Mouse (Mus musculus) adrenal gland, postnatal 36 days (tissue): ENCODE data around the gene Palld. TPM values are rescaled to one million over a fixed set of nuclear protein-coding genes. Genes with fewer than 3 reads are reported as not detected.

Source experiments
- DNase-seq, 2 experiments: peaks; one replicate each; pipeline ENCODE4 v3.0.0; 2021; ENCODE audit warnings: mixed read lengths in 1 of 2
- total RNA-seq, 2 experiments: library from RNA; stranded (reverse); gene quantifications; 2 replicates each; pipeline ENCODE4 v1.2.3; 2021

The Palld gene
- total RNA-seq, 2 experiments from 2014 or later, result 33.2 to 46.8 TPM

DNA sequence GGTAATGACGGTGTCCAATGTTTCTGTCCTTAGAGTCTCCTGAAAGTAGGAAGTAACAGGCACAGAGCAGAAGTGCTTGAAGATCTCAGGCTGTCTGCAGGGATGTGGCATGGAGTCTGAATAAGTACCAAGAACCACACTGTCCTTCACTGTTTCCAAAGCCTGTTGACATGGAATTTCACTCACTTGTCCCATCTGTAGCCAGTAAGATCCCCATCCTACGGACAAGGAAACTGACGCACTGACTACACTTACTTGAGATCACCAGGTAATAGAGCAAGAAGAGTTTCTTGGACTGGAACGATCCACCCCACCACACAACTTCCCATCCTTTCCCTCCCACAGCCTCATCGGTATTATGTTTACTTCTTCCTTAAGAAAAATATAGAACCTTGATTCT, 128.3 kb downstream of the Palld start:
- DNase-seq, result no peak

DNA sequence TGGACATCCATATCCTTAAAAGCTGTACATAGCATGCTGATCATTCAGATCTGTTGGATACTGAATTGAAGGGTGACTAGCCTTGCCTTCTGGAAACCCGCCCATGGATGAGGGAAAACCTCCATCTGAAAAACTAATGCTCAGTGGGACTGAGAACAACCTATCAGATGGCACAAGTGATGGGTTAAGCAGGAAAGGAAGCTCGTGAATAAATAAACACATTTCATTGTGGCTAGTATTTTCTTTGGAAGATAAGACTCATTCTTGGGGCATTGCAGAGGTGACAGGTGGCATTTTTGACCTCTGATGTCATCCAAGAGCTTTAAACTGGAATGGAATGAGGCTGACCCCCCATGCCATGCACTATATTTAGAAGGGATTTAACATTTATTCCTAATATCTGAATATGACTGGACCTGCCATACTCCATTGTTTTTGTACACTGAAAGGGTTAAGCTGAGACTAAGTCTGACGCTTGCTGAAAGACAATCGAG, 128.8 kb downstream of the Palld start:
- no peak for DNase-seq

DNA sequence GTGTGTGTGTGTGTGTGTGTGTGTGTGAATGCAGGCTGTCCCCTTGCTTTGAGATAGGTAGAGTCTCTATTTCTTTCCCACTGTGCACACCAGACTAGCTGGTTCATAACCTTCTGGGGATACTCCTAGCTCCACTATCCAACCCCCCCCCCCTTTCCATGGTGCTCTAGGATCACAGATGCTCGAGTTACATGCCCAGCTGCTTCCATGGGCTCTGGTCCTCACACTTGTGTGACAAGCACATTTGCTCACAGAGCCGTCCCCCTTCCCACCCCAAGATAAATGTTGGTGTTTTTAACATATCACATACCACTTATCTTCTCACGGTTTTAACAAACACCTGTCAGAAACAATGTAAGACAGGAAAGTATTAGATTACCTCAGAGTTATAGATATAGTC, 131.2 kb downstream of the Palld start:
- DNase-seq, result no peak

DNA sequence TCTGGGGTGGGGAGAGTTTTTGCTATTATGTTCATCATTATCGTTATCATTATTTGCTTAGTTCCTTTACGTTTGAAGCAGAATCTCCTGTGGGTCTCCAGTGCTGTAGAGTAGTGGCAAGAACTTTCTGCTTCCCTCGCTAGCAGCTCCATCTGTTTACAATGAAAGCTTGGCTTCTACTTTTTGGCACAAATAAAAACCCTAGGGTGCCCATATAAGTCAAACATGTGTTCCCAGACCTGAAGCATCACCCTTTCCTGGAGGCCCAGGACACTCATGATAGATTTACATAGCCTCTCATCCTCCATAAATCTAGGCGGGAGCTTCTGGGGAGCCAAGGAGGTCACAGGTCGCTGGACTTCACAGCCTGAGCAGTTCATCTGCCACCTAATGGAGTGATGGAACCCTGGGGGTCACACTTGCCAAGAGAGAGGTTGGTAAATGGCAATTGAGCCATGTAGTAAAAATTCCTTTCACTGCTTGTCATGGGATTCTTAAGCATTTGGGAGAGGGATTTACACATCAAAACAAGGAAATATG, 133.1 kb downstream of the Palld start:
- DNase-seq, result no peak

DNA sequence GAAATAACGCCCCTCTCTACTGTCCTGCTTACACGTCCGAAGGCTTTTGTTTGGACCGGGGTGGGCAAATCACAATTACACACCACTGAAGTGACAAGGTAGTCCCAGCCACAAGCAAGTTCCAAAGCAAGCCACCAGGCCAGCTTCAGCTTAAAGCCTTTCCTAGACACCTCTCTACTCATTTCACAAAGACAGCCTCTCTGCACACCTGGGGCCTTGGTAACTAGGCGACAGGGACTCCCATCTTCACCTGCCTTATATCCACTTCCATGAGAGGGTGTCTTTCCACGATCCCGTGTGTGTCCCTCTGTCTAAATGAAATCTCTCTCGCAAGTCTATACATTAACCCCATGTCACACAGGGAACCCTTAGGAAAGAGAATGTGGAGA, 142.3 kb downstream of the Palld start:
- DNase-seq, result no peak

DNA sequence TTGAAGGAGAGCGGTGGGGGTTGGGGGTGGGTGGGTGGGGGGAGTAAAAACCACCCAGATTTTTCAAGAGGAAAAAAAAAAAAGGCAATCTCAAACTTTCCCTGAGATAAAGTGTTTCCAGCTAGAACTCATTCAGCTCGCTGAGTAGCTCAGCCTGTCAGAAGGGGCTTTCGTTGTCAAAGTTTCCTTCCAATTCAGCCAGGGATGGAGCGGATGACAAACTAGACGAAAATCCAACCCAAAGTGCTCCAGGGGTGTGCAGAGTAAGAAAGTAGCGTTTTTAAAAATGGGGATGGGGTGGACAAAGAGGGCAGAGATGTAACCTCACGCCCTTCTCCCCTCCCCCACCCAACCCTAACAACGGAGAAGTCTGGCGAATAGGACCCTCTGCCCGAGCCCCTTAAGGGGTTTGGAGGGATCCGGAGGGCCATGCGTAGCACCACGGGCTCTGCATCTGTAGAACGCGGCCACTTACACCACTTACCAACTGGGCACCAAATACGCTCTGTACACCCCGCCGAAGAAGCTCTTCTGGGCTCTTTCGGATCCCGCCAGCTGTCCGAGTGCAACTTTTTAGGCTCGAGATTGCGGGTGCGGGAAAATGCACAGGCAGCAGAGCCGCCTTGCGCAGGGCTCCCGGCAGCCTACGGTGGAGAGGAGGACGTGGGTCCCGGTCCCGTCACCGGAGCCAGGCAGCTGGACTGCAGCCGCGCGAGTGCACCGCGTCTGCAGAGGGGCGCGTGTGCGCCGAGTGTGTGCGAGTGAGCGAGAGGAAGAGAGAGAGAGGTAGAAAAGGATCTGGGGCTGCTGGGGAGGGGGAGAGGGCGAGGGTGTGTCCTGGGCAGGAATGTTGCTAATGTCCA, 142.9 kb downstream of the Palld start:
- peak; percentile 37 to 53 for DNase-seq

DNA sequence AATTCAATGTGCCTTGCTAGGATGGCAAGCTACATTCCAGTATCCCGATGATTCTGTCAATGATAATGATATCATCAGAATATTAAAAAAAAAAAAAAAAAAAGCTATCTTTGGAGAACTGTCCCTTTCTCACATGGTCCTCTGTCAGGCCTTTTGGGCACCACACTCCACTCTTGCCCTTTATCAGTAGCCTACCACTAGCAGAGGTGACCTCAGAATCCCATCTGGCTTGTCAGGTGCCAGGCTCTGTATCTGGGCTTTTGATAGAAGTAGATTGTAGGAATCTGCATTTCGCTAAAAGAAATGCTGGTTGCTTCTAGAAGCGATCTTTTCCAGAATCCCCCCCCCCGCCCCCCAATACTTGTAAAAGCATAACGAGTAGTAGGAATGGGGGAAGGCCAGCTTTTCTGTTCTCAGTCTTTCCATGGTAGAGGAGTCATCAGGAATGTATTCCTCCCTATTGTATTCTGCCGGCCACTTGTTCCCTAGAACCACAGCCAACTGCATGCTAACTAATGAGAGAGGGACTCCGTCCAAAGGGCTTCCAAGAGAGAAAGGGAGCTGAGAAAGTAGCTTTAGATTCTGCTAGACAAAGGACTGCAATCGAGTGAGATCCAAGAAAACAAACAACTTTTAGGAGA, 143.7 kb downstream of the Palld start:
- no peak for DNase-seq

DNA sequence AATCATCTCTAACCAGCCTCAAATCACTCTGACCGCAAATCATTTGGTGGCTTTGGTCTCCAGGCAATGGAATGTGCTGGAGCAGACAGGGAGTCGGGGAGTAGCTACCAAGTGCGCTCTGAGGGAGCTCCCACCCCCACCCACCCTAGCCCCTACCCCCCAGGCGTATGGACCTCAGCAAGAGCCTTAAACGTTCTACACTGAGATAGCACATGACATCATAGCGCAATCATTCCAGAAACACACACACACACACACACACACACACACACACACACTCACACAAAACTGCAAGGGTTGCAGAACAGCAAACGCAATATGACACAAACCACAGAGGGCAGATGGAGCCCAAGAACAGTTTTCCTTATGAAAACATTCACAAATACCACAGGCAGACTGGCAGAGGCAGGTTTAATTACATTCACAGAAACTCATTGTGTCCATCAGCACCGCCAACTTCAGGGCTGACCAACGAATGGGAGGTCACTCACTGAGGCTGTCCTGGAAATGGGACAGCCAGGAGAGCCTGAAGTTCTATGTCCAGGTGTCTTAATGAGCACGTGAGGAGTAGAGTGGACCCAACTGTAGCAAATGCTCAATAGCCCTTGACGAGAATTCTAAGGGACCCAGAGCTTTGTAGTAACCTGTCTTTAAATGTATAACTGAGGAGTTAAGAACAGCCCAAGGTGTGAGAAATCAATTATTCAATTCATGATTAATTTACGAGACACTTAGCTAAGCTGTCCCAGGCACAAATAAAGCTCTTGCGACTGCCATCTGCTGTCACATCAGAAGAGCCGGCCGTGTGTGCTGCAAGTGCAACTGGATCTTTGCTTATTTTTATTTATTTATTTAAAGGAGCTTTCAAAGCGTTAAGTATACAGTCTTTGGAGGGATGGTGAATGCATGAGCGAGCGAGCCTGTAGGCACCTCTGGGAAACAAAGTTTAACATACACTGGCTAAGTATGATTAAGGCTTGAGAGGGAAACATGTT, 145.2 kb downstream of the Palld start:
- DNase-seq, result no peak

DNA sequence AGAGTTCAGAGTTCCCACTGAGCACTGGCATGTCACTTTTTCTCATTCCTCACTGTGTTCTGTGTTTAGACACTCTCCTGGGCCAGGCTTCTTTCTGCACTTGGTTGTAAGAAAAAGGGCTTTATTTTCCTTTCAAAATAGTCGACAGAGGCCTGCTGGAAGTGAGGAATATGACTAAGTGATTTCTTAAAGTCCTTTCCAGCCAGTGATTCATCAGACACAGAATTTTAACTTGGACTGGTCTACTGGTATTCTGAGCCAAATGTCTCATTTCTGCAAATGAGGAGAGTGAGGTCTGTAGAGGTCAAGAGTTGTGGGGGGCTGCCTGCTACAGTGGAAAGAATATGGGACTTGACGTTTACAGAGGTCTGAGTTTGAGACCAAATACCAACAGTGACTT, 147.3 kb downstream of the Palld start:
- DNase-seq, result no peak

DNA sequence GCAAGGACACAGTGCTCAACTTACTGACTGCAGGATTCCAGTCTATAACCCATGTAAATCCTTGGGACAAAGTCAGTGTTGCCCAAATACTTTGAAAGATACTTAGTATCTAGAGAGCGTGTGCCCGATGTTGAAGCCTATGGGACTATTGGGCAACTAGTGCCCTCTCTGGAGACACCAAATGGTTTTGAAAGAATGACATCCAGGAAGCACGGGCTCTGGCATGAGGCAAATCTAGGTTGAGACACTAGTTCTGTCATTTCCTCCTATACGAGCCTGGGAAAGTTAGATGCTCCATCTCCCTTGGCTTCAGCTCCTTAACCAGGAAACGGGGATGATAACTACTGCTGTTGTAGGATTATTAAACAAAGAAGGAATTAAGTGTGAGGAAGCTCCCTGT, 155.4 kb downstream of the Palld start:
- DNase-seq, result no peak

DNA sequence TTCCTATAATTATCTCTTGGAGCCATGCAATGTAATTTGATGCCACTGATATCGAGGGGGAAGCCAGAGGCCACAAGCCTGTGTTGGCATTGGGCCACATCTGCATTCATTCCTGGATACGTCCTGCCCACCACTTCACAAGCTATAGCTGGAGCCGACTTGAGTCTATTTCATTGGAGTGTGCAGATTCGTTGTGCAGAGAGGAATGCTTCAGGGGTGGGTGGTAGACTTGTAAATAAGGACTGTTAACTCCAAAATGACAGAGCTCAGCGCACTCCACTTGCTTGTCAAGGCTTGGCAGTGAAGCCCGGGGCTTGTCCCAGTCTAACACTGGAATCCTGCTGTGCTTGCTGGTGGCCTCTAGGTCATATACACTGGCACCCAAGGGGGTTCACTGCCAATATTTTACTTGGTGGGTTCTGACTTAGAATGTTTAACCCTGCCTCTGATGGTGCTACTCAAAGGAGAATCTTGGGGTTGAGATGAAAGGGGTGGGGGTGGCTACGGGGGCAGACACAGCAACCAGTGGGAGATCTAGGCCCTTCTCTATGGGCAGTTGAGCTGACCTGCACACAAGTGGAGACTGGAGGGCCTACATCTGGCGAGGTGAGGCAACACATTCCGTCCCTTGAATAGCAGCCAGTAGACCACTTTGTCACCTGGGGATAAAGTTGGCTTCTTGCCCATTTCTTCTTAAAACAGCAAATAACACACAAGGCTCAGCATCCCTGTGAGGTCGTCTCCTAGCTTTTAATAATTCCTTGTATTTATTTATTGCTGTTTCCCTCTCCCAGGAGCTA, 157.1 kb downstream of the Palld start:
- DNase-seq, result no peak

DNA sequence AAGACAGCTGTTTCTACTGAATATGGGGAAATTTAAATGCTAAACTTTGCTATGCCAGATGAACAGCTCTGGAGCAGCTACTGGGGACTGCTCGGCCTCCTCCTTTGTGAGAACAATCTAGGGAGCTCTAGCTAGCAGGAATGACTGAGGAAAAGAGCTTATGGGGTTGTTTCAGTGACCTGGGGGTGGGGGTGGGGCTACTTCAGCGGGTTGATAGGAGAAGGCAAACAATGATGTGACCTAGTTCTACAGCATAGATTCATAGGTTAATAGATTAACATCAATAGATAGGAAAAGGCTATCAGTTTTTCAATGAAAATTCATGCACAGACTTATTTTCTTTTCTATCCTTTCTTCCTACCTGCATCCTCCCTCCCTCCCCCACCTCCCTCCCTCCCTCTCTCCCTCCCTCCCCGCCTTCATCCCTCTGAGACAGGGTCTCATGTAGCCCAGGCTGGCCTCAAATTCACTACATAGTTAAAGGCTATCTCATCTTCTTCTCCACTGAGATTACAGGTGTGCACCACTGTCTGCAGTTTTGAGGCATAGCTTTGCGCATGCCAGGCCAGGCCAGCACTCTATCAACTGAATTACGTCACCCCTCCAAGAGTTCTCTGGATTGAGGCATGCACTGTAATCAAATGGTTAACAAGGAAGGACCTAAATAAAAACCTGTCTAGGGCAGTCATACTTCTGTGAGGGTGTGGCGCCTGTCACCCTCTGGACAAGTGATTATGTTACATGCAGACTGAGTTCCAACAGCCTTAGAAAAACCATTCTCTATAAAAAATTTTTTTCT, 158.5 kb downstream of the Palld start:
- no peak for DNase-seq

DNA sequence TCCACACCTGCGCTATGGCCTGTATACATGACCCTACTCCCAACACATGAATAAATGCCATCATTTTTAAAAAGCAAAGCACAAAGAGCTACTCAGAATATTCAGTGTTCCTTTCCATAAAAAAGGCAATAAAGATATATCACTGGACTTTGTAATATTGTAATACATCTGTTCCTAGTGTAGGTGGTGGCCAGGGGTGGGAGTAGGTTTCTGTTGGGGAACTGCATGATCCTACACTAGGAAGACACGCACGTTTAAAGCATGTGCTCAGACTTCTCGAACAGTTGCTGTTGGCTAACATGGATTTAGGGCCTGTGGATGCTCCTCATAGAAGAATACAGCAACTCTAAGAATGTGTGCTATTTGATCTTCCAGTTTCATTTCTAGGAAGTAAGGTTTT, 165.0 kb downstream of the Palld start:
- no peak for DNase-seq

DNA sequence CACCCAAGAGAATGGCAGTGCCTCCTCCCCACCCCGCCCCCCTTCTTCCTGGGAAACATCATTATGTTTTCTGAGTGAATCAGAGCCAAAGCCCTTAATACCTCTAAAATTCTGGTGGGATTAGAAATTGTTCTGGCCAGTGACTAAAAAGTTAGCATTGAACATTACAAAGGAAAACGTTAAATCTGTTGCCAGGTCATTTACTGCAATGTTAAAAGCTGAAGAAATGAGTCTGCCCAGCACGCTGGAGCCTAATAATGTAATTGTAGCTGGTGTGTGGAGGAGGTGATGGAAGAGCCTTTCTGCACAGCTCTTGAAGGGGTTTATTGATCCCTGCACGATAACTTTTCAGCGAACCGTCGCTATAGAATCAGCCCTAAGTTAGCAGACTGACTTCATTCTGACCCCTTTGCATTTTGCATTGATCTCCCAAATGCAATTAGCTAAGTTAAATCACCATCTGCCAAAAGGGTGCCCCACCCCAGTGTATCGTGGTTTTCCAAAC, 165.7 kb downstream of the Palld start:
- no peak for DNase-seq

DNA sequence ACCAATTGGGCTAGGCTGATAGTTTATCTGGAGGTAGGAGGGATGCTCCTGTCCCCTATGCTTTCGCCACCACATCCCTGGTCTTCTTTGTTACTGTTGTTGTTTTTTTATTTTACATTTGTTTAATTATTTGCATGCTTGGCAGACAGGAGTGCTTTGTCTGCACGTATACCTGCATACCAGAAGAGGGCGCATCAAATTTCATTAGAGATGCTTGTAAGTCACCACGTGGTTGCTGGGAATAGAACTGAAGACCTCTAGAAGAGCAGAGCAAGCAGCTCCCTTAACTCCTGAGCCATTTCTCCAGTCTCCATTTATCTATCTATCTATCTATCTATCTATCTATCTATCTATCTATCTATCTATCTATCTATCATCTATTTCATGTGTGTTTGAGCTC, 166.4 kb downstream of the Palld start:
- DNase-seq, result no peak

DNA sequence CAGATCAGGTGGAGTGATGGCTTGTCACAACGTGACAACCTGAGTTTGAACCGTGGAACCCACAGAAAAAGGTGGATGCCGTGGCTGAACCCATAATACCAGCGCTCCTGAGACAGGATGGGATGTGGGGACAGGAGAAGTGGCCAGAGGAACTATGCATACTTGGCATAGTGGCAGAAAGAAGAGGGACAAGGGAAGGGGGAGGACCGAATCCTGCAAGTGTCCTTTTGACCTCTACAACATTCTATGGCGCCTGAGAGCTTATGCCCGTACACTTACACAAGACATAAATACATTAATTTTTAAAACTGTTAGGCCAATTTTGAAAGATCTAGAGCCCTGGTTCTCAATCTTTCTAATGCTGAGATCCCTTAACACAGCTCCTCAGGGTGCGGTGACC, 168.3 kb downstream of the Palld start:
- no peak for DNase-seq

DNA sequence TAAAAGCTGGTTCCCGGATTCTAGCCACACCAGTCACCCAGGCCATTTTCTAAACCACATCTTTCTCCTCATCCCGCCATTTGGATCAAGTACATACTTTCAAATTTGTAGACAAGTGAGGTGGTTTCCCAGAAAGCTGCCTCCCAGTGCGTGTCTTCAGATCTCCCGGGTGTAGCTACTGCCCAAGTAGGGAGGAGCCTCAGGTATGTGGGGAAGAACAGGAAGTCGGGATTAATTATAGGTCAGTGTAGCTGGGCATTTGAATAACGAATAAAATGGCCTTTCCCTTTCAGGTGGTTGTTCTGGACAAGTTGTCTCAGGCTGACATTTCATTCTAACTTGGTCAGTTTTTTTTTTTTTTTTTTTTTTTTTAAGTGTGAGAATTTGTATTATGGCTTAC, 170.3 kb downstream of the Palld start:
- no peak for DNase-seq

DNA sequence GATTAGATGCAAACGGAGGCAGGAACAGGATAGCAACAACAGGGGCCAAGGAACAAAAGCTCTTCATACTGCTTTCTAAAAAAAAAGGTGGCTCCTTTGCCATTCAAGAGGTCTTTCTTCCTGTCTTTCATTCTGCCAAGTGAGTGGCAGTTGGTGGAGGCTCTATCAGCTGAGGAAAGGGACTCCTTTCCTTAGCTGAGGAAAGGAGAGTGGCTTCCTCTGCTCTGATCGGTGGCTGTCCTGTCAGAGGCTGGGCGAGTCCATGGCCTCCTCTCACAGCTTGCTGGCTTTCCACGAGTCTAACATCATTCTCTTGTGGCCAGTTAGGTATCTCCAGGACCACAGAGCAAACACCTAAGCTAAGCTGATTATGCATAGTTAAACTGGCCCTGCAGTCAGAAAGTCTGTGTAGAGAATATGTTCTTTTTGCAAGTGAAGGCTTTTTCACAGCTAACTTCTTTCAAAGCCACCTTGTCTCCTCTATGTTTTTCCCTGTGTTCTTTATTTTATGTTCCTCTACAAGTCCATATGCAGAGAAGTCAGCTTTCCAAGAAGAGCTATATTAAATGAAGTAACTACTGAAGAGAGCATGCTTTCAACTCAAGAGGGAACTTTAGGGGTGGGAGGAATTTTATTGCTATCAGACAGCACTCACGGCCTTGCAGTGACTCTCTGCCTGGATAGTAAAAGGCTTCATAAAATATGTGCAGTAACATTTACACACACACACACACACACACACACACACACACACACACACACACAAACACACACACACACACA, 171.0 kb downstream of the Palld start:
- DNase-seq, result no peak

DNA sequence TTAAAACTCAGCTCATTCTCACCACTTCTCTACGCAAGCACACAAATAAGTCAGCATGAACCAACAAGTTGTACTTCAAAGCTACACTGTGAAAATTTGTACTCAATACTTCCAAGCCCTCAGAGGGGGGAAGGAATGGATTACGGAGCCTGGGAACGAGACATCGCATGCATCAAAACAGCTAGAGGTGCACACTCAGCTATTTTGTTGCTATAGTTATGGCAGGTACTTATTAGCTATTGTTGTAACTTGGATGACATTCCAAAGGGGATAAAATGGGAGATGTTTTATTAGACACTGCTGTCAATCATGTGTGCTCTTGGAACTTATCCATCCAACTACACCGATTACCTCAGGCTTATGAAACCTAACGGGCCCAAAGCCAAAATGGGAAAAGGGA, 171.8 kb downstream of the Palld start:
- no peak for DNase-seq
